Mouse (Mus musculus): ENCODE results near the gene Gramd1b. TPM values are rescaled to one million over a fixed set of nuclear protein-coding genes. Genes with fewer than 3 reads are reported as not detected.

Gene Gramd1b
- 6.8 and 10.1 TPM in 2 replicates for polyA plus RNA-seq (2012; rRNA removed)

DNA sequence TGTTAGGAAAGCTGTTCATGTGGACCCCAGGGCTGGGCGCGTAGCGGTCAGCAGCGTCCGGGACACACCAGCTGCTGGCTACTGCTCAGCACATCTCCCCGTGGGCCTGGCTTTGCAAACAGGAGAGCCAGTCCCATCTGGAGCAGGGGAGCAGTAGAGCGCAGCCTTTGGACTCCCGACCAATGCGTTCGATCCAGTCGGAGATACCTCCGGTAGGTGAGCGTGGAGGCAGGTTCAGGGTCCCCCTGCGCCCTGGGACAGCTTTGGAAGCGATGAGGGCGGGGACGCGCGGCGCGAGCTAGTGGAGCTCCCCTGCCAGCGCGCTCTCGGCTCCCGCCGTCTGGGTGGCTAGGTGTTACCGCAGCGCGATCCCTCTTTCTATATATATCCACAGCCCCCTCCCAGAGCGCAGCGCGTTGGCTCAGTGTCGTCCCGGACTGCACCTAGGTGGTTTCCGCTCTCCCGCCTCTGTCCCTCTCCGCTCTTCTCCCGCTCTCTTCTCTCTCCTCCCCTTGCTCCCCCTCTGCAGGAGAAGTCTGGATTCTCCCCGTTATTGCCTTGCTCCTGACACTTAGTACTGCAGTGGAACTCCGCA is at the start of gene Gramd1b:
TSS of gene Gramd1b (minus strand) at position 357 of the 595 bp plus-strand sequence.

DNA sequence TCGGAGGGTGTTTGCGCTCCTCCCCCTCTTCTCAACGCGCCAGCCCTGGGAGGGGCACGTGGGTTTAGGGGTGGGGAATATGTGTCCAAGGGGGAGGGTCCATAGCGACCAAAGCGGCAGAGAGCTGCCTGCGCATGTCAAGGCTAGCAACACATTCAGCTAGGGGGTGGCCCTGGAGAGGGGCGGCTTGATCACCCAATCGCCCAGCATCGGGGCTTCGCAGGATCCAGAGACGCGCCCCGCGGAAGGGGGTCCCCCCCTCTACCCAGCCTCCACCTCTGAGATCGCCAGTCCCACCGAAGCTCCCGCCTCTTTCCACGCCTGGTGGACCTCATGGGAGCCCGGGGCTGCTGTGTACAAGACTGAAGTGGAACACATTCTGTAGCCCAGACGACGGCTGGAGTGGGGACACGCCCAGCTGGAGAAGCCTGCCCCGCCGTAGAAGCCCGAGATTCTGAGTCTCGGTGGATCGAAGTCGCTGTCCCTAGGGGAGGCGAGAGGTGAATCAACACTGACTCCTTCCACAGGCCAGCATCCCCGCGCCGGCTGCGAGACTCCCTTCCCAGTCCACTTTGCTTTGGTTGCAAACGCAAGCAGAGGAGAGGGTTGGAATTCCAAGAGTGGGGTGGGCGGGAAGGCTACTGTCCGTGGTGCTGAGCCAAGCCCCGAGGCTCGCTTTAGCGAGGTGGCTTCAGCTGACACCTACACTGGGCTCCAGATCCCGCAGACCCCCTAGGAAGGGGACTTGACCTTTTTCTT is 261.9 kb downstream of the Gramd1b start, which contains the start of gene Scn3b:
TSS of gene Scn3b (plus strand) at position 115 of the 759 bp plus-strand sequence.

Other genes starting within 250 kb of the Gramd1b start
- not detected in 2 replicates for gene Gm21915, start 139.2 kb upstream of the Gramd1b start, polyA plus RNA-seq (2012; rRNA removed)
- 22.7 and 39.5 TPM in 2 replicates for gene Clmp, start 154.6 kb upstream of the Gramd1b start, polyA plus RNA-seq (2012; rRNA removed)

All from central nervous system, embryonic 11.5 days (tissue).